Mouse (Mus musculus) thymus, adult 2 months (tissue): ENCODE measurements around the gene Atoh8. TPM values are rescaled to one million over a fixed set of nuclear protein-coding genes. Genes with fewer than 3 reads are reported as not detected.

ENCODE experiments used
- DNase-seq: peaks from one replicate; pipeline ENCODE4 v3.0.0; 2021
- H3K27ac ChIP-seq: fragments of 200-500 bp; 2 replicates; pipeline ENCODE4 v1.5.1; 2012; ENCODE audit warnings: low read length, control low read depth; ENCODE audit not compliant: control insufficient read depth, insufficient read depth
- H3K27me3 ChIP-seq: fragments of 200-500 bp; 2 replicates; pipeline ENCODE4 v1.6.1; 2012; ENCODE audit warnings: mild to moderate bottlenecking, low read length, moderate library complexity, mixed read lengths; ENCODE audit not compliant: control insufficient read depth, insufficient read depth
- H3K36me3 ChIP-seq: fragments of 200-500 bp; 2 replicates; pipeline ENCODE4 v1.6.1; 2012; ENCODE audit warnings: mild to moderate bottlenecking, low read length, moderate library complexity; ENCODE audit not compliant: control insufficient read depth, insufficient read depth
- H3K4me1 ChIP-seq: fragments of 200-500 bp; replicated peaks from 2 replicates; pipeline ENCODE4 v1.6.1; 2012; ENCODE audit warnings: low read length; ENCODE audit not compliant: control insufficient read depth, insufficient read depth
- H3K4me3 ChIP-seq: fragments of 200-500 bp; 2 replicates; pipeline ENCODE4 v1.5.1; 2012; ENCODE audit warnings: mild to moderate bottlenecking, low read length, control low read depth, moderate library complexity; ENCODE audit not compliant: control insufficient read depth, insufficient read depth
- CTCF ChIP-seq: fragments of 200-500 bp; IDR thresholded peaks from 2 replicates; pipeline ENCODE4 v1.5.1; 2012; ENCODE audit warnings: mild to moderate bottlenecking, control low read depth, low read length, moderate library complexity, borderline replicate concordance; ENCODE audit not compliant: control insufficient read depth, poor library complexity, insufficient read depth; ENCODE audit errors: extremely low read depth
- POLR2A ChIP-seq: fragments of 200-500 bp; IDR thresholded peaks from 2 replicates; pipeline ENCODE4 v1.6.1; 2012; ENCODE audit warnings: mild to moderate bottlenecking, low read length, control low read depth, moderate library complexity; ENCODE audit not compliant: control insufficient read depth, poor library complexity, insufficient read depth; ENCODE audit errors: extremely low read depth
- WGBS: fragments of 180-500 bp; shearing (Covaris S2); methylation state at CpG from one replicate; pipeline ENCODE4 v1.1.7; 2018; 5-methylcytosine and 5-hydroxymethylcytosine counted together
- polyA plus RNA-seq: library from polyadenylated mRNA; depleted of rRNA; stranded (reverse); fragments of >200 nt; gene quantifications from 2 replicates; pipeline ENCODE4 v1.2.3, GENCODE M21; 2012

Gene Atoh8
- polyA plus RNA-seq, 1 experiment = 3.8 TPM

DNA sequence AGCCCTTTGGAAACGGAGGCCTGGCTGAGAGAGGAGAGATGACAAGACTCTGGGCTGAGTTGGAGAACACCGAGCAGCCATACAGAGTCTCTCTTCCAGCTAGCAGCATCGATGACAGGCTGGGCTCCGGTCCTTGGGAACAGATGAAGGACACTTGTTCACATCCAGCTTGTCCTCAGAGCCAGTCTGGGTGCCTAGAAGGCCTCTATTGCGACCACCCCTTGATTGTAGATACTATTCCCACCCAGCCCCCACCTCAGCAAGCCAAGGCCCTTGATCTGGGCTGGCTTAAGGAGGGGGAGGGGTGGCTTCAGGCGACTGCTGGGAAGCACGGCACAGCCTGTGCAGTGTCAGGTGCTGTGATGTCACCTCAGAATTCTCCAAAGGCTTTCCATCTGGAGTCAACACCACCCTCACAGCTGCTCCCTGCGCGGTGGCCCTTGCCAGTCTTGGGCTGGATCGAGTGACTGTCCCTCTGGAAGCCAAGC lies 19.3 kb upstream of the Atoh8 start:
- H3K4me3 ChIP-seq = no peak overlapping the region
- TF ChIP-seq CTCF = no peak
- TF ChIP-seq POLR2A = no peak
- no peaks in the 10 kb centered on the region for H3K27me3 ChIP-seq
- H3K4me1 ChIP-seq = no peaks in the 10 kb centered on the region
- no peak overlapping the region for H3K27ac ChIP-seq
- H3K36me3 ChIP-seq = no peaks in the 10 kb centered on the region
- 72% methylated on average over 10 of the region's 10 CpGs for WGBS
- no peak for DNase-seq

DNA sequence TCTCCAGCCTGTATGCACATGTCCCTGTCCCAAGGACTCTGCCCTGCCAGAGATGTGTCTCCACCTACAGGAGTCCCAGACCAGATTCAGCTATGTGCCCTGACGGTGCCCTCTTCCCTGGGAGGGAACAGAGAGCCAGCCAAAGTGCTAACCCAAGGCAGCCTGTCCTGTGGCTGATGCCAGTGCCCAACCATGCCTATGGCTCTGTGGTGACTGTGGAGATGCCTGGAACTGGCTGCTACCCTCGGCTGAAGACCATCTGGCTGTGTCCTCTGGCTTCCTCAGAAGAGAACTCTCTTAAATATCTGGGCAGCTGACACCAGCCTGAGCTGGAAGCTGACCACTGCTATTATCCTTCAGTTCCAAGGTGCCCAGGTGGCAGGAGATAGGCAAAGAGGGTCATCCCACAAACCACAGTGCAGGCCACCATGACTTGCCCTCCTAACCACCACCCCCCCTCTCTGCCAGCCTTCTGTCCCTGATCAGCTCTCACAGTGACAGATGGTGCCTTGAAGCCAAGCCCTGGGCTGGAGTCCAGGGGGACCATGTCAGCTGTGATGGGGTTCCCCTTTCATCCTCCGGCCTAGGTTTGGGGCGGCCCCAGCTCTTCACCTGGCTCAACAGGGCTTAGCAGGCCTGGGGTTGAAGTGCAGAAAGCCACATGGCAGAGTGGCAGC lies 18.7 kb upstream of the Atoh8 start:
- Histone ChIP-seq H3K4me3 (no peak overlapping the region), H3K27ac (no peak overlapping the region), H3K4me1 (no peaks in the 10 kb centered on the region), H3K27me3 (no peaks in the 10 kb centered on the region), H3K36me3 (no peaks in the 10 kb centered on the region)
- TF ChIP-seq CTCF = no peak
- no peak for TF ChIP-seq POLR2A
- 26% methylated on average over 4 of the region's 4 CpGs for WGBS
- DNase-seq = no peak

DNA sequence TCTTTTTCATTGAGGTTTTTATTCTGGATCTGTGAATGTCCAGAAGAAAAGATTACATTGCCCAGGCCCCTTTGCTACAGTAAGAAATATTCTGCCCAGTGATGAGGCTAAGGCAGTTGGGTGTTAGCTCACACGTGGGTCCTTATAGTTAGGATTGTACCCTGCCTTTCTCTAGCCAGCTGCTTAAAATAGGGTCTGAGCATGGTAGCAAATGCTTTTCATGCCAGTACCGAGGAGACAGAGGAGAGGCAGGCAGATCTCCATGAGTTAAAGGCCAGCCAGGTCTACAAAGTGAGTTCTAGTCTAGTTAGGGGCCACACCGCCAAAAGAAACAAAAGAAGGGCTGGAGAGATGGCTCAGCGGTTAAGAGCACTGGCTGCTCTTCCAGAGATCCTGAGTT lies 17.8 kb upstream of the Atoh8 start:
- DNase-seq = no peak
- no peaks in the 10 kb centered on the region for H3K4me1 ChIP-seq

DNA sequence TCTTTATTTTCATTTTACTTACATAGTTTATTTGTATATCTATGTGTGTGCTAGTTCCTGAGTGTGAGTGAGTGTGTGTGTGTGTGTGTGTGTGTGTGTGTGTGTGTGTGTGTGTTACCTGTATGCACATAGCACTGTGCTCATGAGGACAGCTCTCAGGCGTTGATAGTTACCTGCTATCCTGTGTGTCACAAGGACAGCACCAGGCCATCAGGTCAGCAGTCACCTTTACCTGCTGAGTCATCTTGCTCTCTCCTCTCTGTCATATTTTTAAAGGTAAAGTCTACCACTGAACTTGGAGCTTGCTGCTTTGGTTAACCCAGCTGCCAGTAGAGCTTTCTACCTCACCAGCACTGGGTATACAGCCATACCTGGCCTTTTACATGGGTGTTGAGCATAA lies 17.1 kb upstream of the Atoh8 start:
- no peaks in the 10 kb centered on the region for H3K36me3 ChIP-seq
- TF ChIP-seq CTCF (no peak), POLR2A (no peak)
- H3K4me1 ChIP-seq = no peaks in the 10 kb centered on the region
- no peak overlapping the region for H3K27ac ChIP-seq
- H3K4me3 ChIP-seq = no peak overlapping the region
- H3K27me3 ChIP-seq = no peaks in the 10 kb centered on the region
- 89% methylated on average over 1 of the region's 1 CpGs for WGBS
- no peak for DNase-seq

More for the DNA sequence above, 17.8 kb upstream of the Atoh8 start:
- Histone ChIP-seq H3K36me3 (no peaks in the 10 kb centered on the region), H3K27me3 (no peaks in the 10 kb centered on the region), H3K27ac (no peak overlapping the region), H3K4me3 (no peak overlapping the region)
- no peak for TF ChIP-seq CTCF
- TF ChIP-seq POLR2A = no peak
- 86% methylated on average over 4 of the region's 4 CpGs for WGBS

DNA sequence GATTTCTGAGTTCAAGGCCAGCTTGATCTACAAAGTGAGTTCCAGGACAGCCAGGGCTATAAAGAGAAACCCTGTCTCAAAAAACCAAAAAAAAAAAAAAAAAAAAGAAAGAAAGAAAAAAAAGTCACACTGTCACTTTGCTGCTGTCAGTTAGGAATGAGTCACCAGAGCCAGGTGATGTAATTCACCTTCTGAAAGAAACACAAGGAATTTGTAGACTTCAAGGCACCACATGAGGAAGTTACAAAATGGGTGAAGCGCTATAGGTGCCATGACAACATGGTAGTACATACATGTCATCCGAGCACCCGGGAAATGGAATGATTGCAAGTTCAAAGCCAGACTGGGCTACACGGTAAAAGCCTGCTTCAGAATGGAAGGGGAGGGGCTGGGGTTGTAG lies 14.6 kb upstream of the Atoh8 start:
- TF ChIP-seq POLR2A = no peak
- no peak for TF ChIP-seq CTCF
- WGBS = over 99% methylated on average over 4 of the region's 4 CpGs
- Histone ChIP-seq H3K27ac (no peak overlapping the region), H3K4me3 (no peak overlapping the region), H3K36me3 (no peaks in the 10 kb centered on the region), H3K27me3 (no peaks in the 10 kb centered on the region), H3K4me1 (no peaks in the 10 kb centered on the region)
- DNase-seq = no peak

DNA sequence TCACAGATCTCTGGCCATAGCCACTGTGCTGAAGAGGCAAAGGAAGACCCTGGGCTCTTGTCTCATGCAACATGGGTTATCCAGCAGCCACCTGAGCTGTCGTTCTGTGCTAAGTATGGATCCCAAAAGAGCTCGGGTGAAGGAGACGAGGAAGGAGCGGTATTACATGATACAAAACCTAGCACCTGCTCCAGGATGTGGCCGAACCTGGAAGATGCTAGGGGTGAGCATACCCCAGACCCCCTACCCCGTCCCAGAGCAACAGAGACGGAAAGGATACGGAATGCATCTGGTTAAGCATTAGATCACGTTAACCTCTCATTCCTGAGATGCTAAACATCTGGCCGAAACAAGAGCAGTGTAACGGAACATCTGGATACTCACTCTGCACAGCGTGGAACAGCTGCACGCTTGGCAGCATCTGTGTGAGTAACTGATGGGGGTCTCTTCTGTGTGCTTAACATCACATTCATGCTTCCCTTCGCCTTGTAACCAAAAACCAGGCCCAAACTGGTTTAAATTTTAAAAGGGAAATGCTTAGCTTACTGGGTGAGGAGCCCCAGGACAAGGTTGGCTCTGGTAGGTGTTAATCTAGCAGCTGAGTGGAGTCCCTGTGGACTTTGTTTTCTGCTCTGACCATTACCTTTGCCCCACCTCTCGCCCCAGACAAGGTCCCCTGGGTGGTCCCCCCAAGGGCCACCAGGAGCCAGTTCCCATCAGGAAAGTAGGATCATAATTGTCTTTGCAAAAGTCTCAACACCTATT lies 13.0 kb upstream of the Atoh8 start:
- Histone ChIP-seq H3K36me3 (no peaks in the 10 kb centered on the region), H3K27ac (no peak overlapping the region), H3K4me3 (no peak overlapping the region), H3K27me3 (no peaks in the 10 kb centered on the region), H3K4me1 (no peaks in the 10 kb centered on the region)
- TF ChIP-seq POLR2A (no peak), CTCF (no peak)
- WGBS = 92% methylated on average over 15 of the region's 15 CpGs
- DNase-seq = no peak
